Mouse (Mus musculus): Measurements from ENCODE around the gene Reep3. TPM values are rescaled to one million over a fixed set of nuclear protein-coding genes. Genes with fewer than 3 reads are reported as not detected.

The Reep3 gene
- polyA plus RNA-seq, 1 experiment = 17.1 TPM

Other genes with a start within 250 kb of the Reep3 start
- 5.9 and 13.7 TPM in 2 replicates for gene Jmjd1c, start 820 bp downstream of the Reep3 start, polyA plus RNA-seq (2012; rRNA removed)
- 6.7 and 9.9 TPM in 2 replicates for gene Nrbf2, start 188.4 kb upstream of the Reep3 start, polyA plus RNA-seq (2012; rRNA removed)